Mouse (Mus musculus) thymus, adult 2 months (tissue): ENCODE results near the gene Emp2. TPM values are rescaled to one million over a fixed set of nuclear protein-coding genes. Genes with fewer than 3 reads are reported as not detected.

Experiments
- DNase-seq: peaks from one replicate; pipeline ENCODE4 v3.0.0; 2021
- H3K27ac ChIP-seq: fragments of 200-500 bp; 2 replicates; pipeline ENCODE4 v1.5.1; 2012; ENCODE audit warnings: low read length, control low read depth; ENCODE audit not compliant: control insufficient read depth, insufficient read depth
- H3K27me3 ChIP-seq: fragments of 200-500 bp; 2 replicates; pipeline ENCODE4 v1.6.1; 2012; ENCODE audit warnings: mild to moderate bottlenecking, low read length, moderate library complexity, mixed read lengths; ENCODE audit not compliant: control insufficient read depth, insufficient read depth
- H3K36me3 ChIP-seq: fragments of 200-500 bp; 2 replicates; pipeline ENCODE4 v1.6.1; 2012; ENCODE audit warnings: mild to moderate bottlenecking, low read length, moderate library complexity; ENCODE audit not compliant: control insufficient read depth, insufficient read depth
- H3K4me1 ChIP-seq: fragments of 200-500 bp; replicated peaks from 2 replicates; pipeline ENCODE4 v1.6.1; 2012; ENCODE audit warnings: low read length; ENCODE audit not compliant: control insufficient read depth, insufficient read depth
- H3K4me3 ChIP-seq: fragments of 200-500 bp; 2 replicates; pipeline ENCODE4 v1.5.1; 2012; ENCODE audit warnings: mild to moderate bottlenecking, low read length, control low read depth, moderate library complexity; ENCODE audit not compliant: control insufficient read depth, insufficient read depth
- CTCF ChIP-seq: fragments of 200-500 bp; IDR thresholded peaks from 2 replicates; pipeline ENCODE4 v1.5.1; 2012; ENCODE audit warnings: mild to moderate bottlenecking, control low read depth, low read length, moderate library complexity, borderline replicate concordance; ENCODE audit not compliant: control insufficient read depth, poor library complexity, insufficient read depth; ENCODE audit errors: extremely low read depth
- POLR2A ChIP-seq: fragments of 200-500 bp; IDR thresholded peaks from 2 replicates; pipeline ENCODE4 v1.6.1; 2012; ENCODE audit warnings: mild to moderate bottlenecking, low read length, control low read depth, moderate library complexity; ENCODE audit not compliant: control insufficient read depth, poor library complexity, insufficient read depth; ENCODE audit errors: extremely low read depth
- WGBS: fragments of 180-500 bp; shearing (Covaris S2); methylation state at CpG from one replicate; pipeline ENCODE4 v1.1.7; 2018; 5-methylcytosine and 5-hydroxymethylcytosine counted together
- polyA plus RNA-seq: library from polyadenylated mRNA; depleted of rRNA; stranded (reverse); fragments of >200 nt; gene quantifications from 2 replicates; pipeline ENCODE4 v1.2.3, GENCODE M21; 2012

The Emp2 gene
- polyA plus RNA-seq, 1 experiment, result 20.0 TPM

- H3K27me3 ChIP-seq, result no peaks in the 10 kb centered on the region
- H3K27ac ChIP-seq, result no peak overlapping the region
- H3K4me1 ChIP-seq, result no peaks in the 10 kb centered on the region
- WGBS, result 93% methylated on average over 10 of the region's 10 CpGs
- H3K36me3 ChIP-seq, result no peaks in the 10 kb centered on the region
- TF ChIP-seq POLR2A, result no peak
- TF ChIP-seq CTCF, result no peak
- no peak overlapping the region for H3K4me3 ChIP-seq
- DNase-seq, result no peak
Observed at GRCm38 (mm10) chr16:10349876-10350275, 36.1 kb upstream of the Emp2 start.

- no peak overlapping the region for H3K27ac ChIP-seq
- no peak for DNase-seq
Observed at GRCm38 (mm10) chr16:10349436-10349835, 35.7 kb upstream of the Emp2 start.

GRCm38 (mm10) chr16:10347551-10347950, 33.8 kb upstream of the Emp2 start:
- no peaks in the 10 kb centered on the region for H3K27me3 ChIP-seq
- TF ChIP-seq POLR2A (no peak), CTCF (no peak)
- H3K4me3 ChIP-seq, result no peak overlapping the region
- no peaks in the 10 kb centered on the region for H3K4me1 ChIP-seq
- no peak for DNase-seq
- H3K27ac ChIP-seq, result no peak overlapping the region
- 94% methylated on average over 7 of the region's 7 CpGs for WGBS
- no peaks in the 10 kb centered on the region for H3K36me3 ChIP-seq

More at GRCm38 (mm10) chr16:10349436-10349835, 35.7 kb upstream of the Emp2 start:
- H3K4me3 ChIP-seq, result no peak overlapping the region
- H3K27me3 ChIP-seq, result no peaks in the 10 kb centered on the region
- TF ChIP-seq CTCF (no peak), POLR2A (no peak)
- no peaks in the 10 kb centered on the region for H3K36me3 ChIP-seq
- H3K4me1 ChIP-seq, result no peaks in the 10 kb centered on the region
- 78% methylated on average over 5 of the region's 5 CpGs for WGBS

GRCm38 (mm10) chr16:10341110-10341509, 27.3 kb upstream of the Emp2 start:
- Histone ChIP-seq H3K4me1 (no peaks in the 10 kb centered on the region), H3K27me3 (no peaks in the 10 kb centered on the region), H3K4me3 (no peak overlapping the region), H3K27ac (no peak overlapping the region), H3K36me3 (no peaks in the 10 kb centered on the region)
- TF ChIP-seq CTCF (no peak), POLR2A (no peak)
- WGBS, result 91% methylated on average over 4 of the region's 4 CpGs
- DNase-seq, result no peak

GRCm38 (mm10) chr16:10339930-10340329, 26.2 kb upstream of the Emp2 start:
- WGBS, result 62% methylated on average over 10 of the region's 10 CpGs

GRCm38 (mm10) chr16:10338601-10339000, 24.8 kb upstream of the Emp2 start:
- TF ChIP-seq POLR2A (no peak), CTCF (no peak)
- no peak for DNase-seq

More at GRCm38 (mm10) chr16:10339930-10340329, 26.2 kb upstream of the Emp2 start:
- H3K4me3 ChIP-seq, result no peak overlapping the region
- H3K4me1 ChIP-seq, result no peaks in the 10 kb centered on the region
- DNase-seq, result no peak
- no peak for TF ChIP-seq CTCF
- no peak for TF ChIP-seq POLR2A
- no peaks in the 10 kb centered on the region for H3K27me3 ChIP-seq
- H3K36me3 ChIP-seq, result no peaks in the 10 kb centered on the region
- no peak overlapping the region for H3K27ac ChIP-seq

More at GRCm38 (mm10) chr16:10338601-10339000, 24.8 kb upstream of the Emp2 start:
- Histone ChIP-seq H3K36me3 (no peaks in the 10 kb centered on the region), H3K4me1 (no peaks in the 10 kb centered on the region), H3K27me3 (no peaks in the 10 kb centered on the region), H3K27ac (no peak overlapping the region), H3K4me3 (no peak overlapping the region)
- 97% methylated on average over 5 of the region's 5 CpGs for WGBS
